Mouse (Mus musculus) ES-Bruce4 (cell line): ENCODE measurements at regions not wholly inside any gene's neighbourhood (a gene's known extent, or its start where the extent isn't known, plus 50 kb on each side); places are given as distances from the start of the nearest gene placed in this dataset.

ENCODE experiments used
- H3K27ac ChIP-seq: 2 replicates; pipeline ENCODE4 v1.5.1; 2012; ENCODE audit warnings: low read length, inconsistent platforms; ENCODE audit not compliant: insufficient read depth
- H3K27me3 ChIP-seq: 2 replicates; pipeline ENCODE4 v1.6.1; 2012; ENCODE audit warnings: mild to moderate bottlenecking, low read length, inconsistent platforms; ENCODE audit not compliant: control insufficient read depth, poor library complexity, insufficient read depth, severe bottlenecking
- H3K36me3 ChIP-seq: 2 replicates; pipeline ENCODE4 v1.6.1; 2012; ENCODE audit warnings: inconsistent platforms, mild to moderate bottlenecking, low read length, moderate library complexity; ENCODE audit not compliant: control insufficient read depth, poor library complexity, insufficient read depth, severe bottlenecking
- H3K4me1 ChIP-seq: one replicate; pipeline ENCODE4 v1.8.1; 2011; ENCODE audit warnings: low read length; ENCODE audit not compliant: control insufficient read depth, insufficient read depth
- H3K4me3 ChIP-seq: 2 replicates; pipeline ENCODE4 v1.5.1; 2011; ENCODE audit warnings: low read depth, mild to moderate bottlenecking, low read length
- H3K9ac ChIP-seq: 2 replicates; pipeline ENCODE4 v1.6.1; 2012; ENCODE audit warnings: low read depth, mild to moderate bottlenecking, inconsistent platforms; ENCODE audit not compliant: poor library complexity, severe bottlenecking
- H3K9me3 ChIP-seq: replicated peaks from 2 replicates; pipeline ENCODE4 v1.6.1; 2012; ENCODE audit warnings: mild to moderate bottlenecking, low read length, inconsistent platforms; ENCODE audit not compliant: control insufficient read depth, poor library complexity, insufficient read depth, severe bottlenecking
- CTCF ChIP-seq: IDR thresholded peaks from one replicate; pipeline ENCODE4 v1.8.1; 2011; ENCODE audit warnings: low read depth, low read length
- EP300 ChIP-seq: IDR thresholded peaks from 2 replicates; pipeline ENCODE4 v1.6.1; 2011; ENCODE audit warnings: low read depth, low read length; ENCODE audit not compliant: insufficient read depth
- POLR2A ChIP-seq: IDR thresholded peaks from one replicate; pipeline ENCODE4 v1.8.1; 2011; ENCODE audit warnings: low read length; ENCODE audit not compliant: insufficient read depth

- no peak for TF ChIP-seq CTCF
- TF ChIP-seq EP300, result no peak
- no peak for TF ChIP-seq POLR2A
- Histone ChIP-seq H3K4me1 (peaks cover 6% of the 10 kb centered on the region), H3K9ac (no peak overlapping the region), H3K4me3 (no peak overlapping the region), H3K27me3 (no peaks in the 10 kb centered on the region), H3K27ac (0 out of 2 replicates have a peak overlapping the region, but pooled peaks have one; percentile 67), H3K36me3 (no peaks in the 10 kb centered on the region), H3K9me3 (no peaks in the 10 kb centered on the region)
These were observed 140.7 kb downstream of the Rnd3 start for GRCm38 (mm10) chr2:51008251-51008533.

DNA sequence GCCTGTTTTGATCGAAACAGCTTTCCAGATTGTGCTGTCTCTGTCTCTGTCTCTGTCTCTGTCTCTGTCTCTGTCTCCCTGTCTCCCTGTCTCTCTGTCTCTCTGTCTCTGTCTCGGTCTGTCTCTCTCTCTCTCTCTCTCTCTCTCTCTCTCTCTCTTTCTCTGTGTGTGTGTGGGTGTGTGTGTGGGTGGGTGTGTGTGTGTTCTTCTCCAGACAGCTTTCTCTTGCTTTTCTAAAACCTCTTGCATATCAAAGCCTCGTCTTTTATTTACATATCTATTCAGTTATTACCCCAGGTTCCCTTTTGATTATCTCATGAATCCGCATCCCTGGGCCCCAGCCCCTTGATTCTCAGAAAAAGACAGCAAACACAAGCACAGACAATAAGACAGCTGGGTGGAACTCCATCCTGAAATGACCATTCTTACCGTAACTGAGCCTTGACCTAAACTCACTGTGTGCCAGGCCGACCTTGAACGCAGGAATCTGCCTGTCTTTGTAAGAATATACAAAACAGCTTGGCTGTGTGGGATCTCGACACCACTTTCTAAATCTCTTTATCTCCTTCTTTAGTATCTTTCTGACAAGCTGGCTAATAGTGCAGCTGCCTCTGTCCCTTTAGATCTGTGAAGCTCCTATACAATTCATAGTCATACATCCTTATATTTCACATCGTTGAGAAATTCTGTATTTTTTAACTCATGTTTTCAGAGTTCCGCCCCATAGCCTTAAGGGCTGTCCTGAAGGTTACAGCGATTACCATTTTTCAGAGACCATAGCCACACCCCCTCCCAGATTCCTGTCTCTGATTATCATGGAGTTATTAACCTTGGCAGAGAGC, 141.3 kb downstream of the Rnd3 start:
- no peaks in the 10 kb centered on the region for H3K9me3 ChIP-seq
- H3K27ac ChIP-seq, result peak overlapping the region; percentile 67; the same call in 1 of the 2 replicates
- no peaks in the 10 kb centered on the region for H3K27me3 ChIP-seq
- peaks cover 6% of the 10 kb centered on the region for H3K4me1 ChIP-seq
- H3K4me3 ChIP-seq, result no peak overlapping the region
- H3K9ac ChIP-seq, result no peak overlapping the region
- H3K36me3 ChIP-seq, result no peaks in the 10 kb centered on the region
- TF ChIP-seq POLR2A (no peak), CTCF (no peak), EP300 (peak; percentile 64; the same call in 1 of the 2 replicates)

- H3K36me3 ChIP-seq, result no peaks in the 10 kb centered on the region
- no peak overlapping the region for H3K9ac ChIP-seq
- H3K4me1 ChIP-seq, result peaks cover 6% of the 10 kb centered on the region
- H3K9me3 ChIP-seq, result no peaks in the 10 kb centered on the region
- H3K27ac ChIP-seq, result 0 out of 2 replicates have a peak overlapping the region, but pooled peaks have one; percentile 3
- no peak overlapping the region for H3K4me3 ChIP-seq
- TF ChIP-seq POLR2A (no peak), CTCF (no peak), EP300 (no peak)
- H3K27me3 ChIP-seq, result no peaks in the 10 kb centered on the region
These were observed 142.1 kb downstream of the Rnd3 start for GRCm38 (mm10) chr2:51006818-51007217.

GRCm38 (mm10) chr2:51001548-51001947, 147.4 kb downstream of the Rnd3 start:
- Histone ChIP-seq H3K27ac (no peak overlapping the region), H3K9ac (no peak overlapping the region), H3K4me3 (no peak overlapping the region), H3K27me3 (no peaks in the 10 kb centered on the region), H3K9me3 (no peaks in the 10 kb centered on the region), H3K4me1 (peaks cover 2% of the 10 kb centered on the region), H3K36me3 (no peaks in the 10 kb centered on the region)
- no peak for TF ChIP-seq CTCF
- no peak for TF ChIP-seq POLR2A
- TF ChIP-seq EP300, result no peak

DNA sequence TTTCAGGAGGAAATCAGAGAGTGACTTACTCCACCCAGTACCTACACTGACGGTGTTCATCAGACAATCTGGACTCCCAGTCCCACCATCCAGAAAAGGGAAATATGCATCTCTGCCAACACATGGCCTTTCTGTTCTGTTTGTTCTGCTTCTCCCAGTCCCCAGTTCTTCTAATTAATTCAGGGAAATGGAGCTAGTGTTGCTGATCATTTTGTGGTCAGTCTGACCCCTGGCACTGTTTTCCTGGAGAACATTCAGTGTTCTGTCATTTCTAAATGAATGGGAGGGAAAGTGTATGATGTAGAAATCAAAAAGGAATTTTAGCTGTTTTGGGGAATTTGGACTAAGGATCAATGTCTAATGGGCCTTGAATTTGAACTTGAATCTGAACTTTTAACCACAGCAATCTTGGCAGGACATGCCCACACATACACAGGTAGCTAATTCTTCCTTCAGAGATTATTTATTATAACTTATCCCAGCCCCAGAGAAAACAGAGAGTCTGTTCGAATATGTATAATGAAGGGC, 165.0 kb downstream of the Rnd3 start:
- no peaks in the 10 kb centered on the region for H3K9me3 ChIP-seq
- no peak overlapping the region for H3K9ac ChIP-seq
- TF ChIP-seq CTCF, result no peak
- TF ChIP-seq EP300, result no peak
- TF ChIP-seq POLR2A, result no peak
- H3K27me3 ChIP-seq, result no peaks in the 10 kb centered on the region; the same call in none of the 2 replicates
- no peak overlapping the region for H3K27ac ChIP-seq
- H3K4me3 ChIP-seq, result no peak overlapping the region
- no peaks in the 10 kb centered on the region for H3K4me1 ChIP-seq
- no peaks in the 10 kb centered on the region for H3K36me3 ChIP-seq

GRCm38 (mm10) chr2:50982571-50982970, 166.3 kb downstream of the Rnd3 start:
- peaks cover 3% of the 10 kb centered on the region for H3K27me3 ChIP-seq
- H3K4me3 ChIP-seq, result no peak overlapping the region
- TF ChIP-seq CTCF (no peak), POLR2A (no peak), EP300 (no peak)

More at GRCm38 (mm10) chr2:50982571-50982970, 166.3 kb downstream of the Rnd3 start:
- Histone ChIP-seq H3K4me1 (no peaks in the 10 kb centered on the region), H3K9me3 (no peaks in the 10 kb centered on the region), H3K36me3 (no peaks in the 10 kb centered on the region), H3K27ac (no peak overlapping the region), H3K9ac (no peak overlapping the region)
